Mouse (Mus musculus) stomach, postnatal 0 days (tissue): ENCODE results near the gene Sapcd1. TPM values are rescaled to one million over a fixed set of nuclear protein-coding genes. Genes with fewer than 3 reads are reported as not detected.

Source experiments
- ATAC-seq: fragments of 200-750 bp; cut with Nextera tagmentation; 2 replicates; pipeline ENCODE4 v1.8.0; 2017; ENCODE audit not compliant: low FRiP score, low TSS enrichment
- DNase-seq: peaks from one replicate; pipeline ENCODE4 v3.0.0-alpha.2; 2016; ENCODE audit warnings: low spot score
- H3K27ac ChIP-seq: fragments of 300-500 bp; sonication (generic); replicated peaks from 2 replicates; pipeline ENCODE4 v1.5.1; 2014; ENCODE audit warnings: mild to moderate bottlenecking, control low read depth
- H3K27me3 ChIP-seq: fragments of 300-500 bp; sonication (generic); 2 replicates; pipeline ENCODE4 v1.6.1; 2014; ENCODE audit warnings: low read length; ENCODE audit not compliant: control insufficient read depth, insufficient read depth
- H3K36me3 ChIP-seq: fragments of 300-500 bp; sonication (generic); 2 replicates; pipeline ENCODE4 v1.6.1; 2014; ENCODE audit warnings: low read length, mixed read lengths; ENCODE audit not compliant: control insufficient read depth, insufficient read depth
- H3K4me1 ChIP-seq: fragments of 300-500 bp; sonication (generic); replicated peaks from 2 replicates; pipeline ENCODE4 v1.6.1; 2014; ENCODE audit warnings: antibody characterized with exemption; ENCODE audit not compliant: control insufficient read depth, insufficient read depth
- H3K4me2 ChIP-seq: fragments of 300-500 bp; sonication (generic); replicated peaks from 2 replicates; pipeline ENCODE4 v1.6.1; 2014; ENCODE audit warnings: low read depth, mild to moderate bottlenecking, control low read depth, moderate library complexity
- H3K4me3 ChIP-seq: fragments of 300-500 bp; sonication (generic); 2 replicates; pipeline ENCODE4 v1.5.1; 2014; ENCODE audit warnings: low read depth, low read length, control low read depth
- H3K9ac ChIP-seq: fragments of 300-500 bp; sonication (generic); 2 replicates; pipeline ENCODE4 v1.6.1; 2014; ENCODE audit warnings: mild to moderate bottlenecking, low read length, control low read depth, mixed read lengths
- H3K9me3 ChIP-seq: fragments of 300-500 bp; sonication (generic); 2 replicates; pipeline ENCODE4 v1.6.1; 2016; ENCODE audit warnings: low read length; ENCODE audit not compliant: control insufficient read depth
- CTCF ChIP-seq: IDR thresholded peaks from 2 replicates; pipeline ENCODE4 v1.5.1; 2016; ENCODE audit warnings: antibody characterized with exemption, low read depth, mild to moderate bottlenecking, moderate library complexity
- EP300 ChIP-seq: optimal IDR thresholded peaks from 2 replicates; pipeline ENCODE3; 2016; ENCODE audit warnings: antibody characterized with exemption
- WGBS: fragments of 180-500 bp; shearing (Covaris S2); extraction: QIAGEN DNeasy Blood & Tissue Kit; methylation state at CpG from one replicate; pipeline ENCODE4 v1.1.7; 2014; 5-methylcytosine and 5-hydroxymethylcytosine counted together
- polyA plus RNA-seq: library from polyadenylated mRNA; unstranded; fragments of >200 nt; fragmentation: Nextera tagmentation; extraction: Ambion mirVana; gene quantifications from 2 replicates; pipeline ENCODE4 v1.2.1, GENCODE M21; 2015

The Sapcd1 gene
- polyA plus RNA-seq, 1 experiment from 2014 or later: 8.0 TPM

GRCm38 (mm10) chr17:35022541-35023060, 5.2 kb downstream of the Sapcd1 start:
- WGBS: 95% methylated on average over 8 of the region's 8 CpGs

GRCm38 (mm10) chr17:35021842-35022477, 5.9 kb downstream of the Sapcd1 start:
- H3K4me2 ChIP-seq: no peak overlapping the region
- WGBS: 29% methylated on average over 6 of the region's 6 CpGs
- no peaks in the 10 kb centered on the region for H3K4me1 ChIP-seq
- H3K9me3 ChIP-seq: no peaks in the 10 kb centered on the region
- DNase-seq (no peak), ATAC-seq (peak; percentile 6; the same call in 1 of the 2 replicates)
- TF ChIP-seq CTCF (peak; percentile 31; the same call in 1 of the 2 replicates), EP300 (no peak)
- no peak overlapping the region for H3K4me3 ChIP-seq
- H3K27me3 ChIP-seq: no peaks in the 10 kb centered on the region
- H3K36me3 ChIP-seq: no peaks in the 10 kb centered on the region
- no peak overlapping the region for H3K9ac ChIP-seq
- peak overlapping the region; percentile 56; the same call in 1 of the 2 replicates for H3K27ac ChIP-seq

More at GRCm38 (mm10) chr17:35022541-35023060, 5.2 kb downstream of the Sapcd1 start:
- Histone ChIP-seq H3K36me3 (no peaks in the 10 kb centered on the region), H3K4me1 (no peaks in the 10 kb centered on the region; the same call in 1 of the 2 replicates), H3K4me2 (no peak overlapping the region), H3K27me3 (no peaks in the 10 kb centered on the region), H3K27ac (no peak overlapping the region), H3K4me3 (no peak overlapping the region), H3K9me3 (no peaks in the 10 kb centered on the region), H3K9ac (no peak overlapping the region)
- DNase-seq (no peak), ATAC-seq (no peak)
- no peak for TF ChIP-seq CTCF
- TF ChIP-seq EP300: no peak

GRCm38 (mm10) chr17:35021163-35021808, 6.5 kb downstream of the Sapcd1 start:
- TF ChIP-seq EP300: no peak
- TF ChIP-seq CTCF: peak; percentile 99
- DNase-seq: peak; percentile 89
- H3K36me3 ChIP-seq: no peaks in the 10 kb centered on the region
- peak; percentile 21 for ATAC-seq
- no peaks in the 10 kb centered on the region for H3K27me3 ChIP-seq
- 12% methylated on average over 17 of the region's 17 CpGs for WGBS
- no peak overlapping the region for H3K9ac ChIP-seq
- no peaks in the 10 kb centered on the region for H3K4me1 ChIP-seq
- 0 out of 2 replicates have a peak overlapping the region, but pooled peaks have one; percentile 6 for H3K4me2 ChIP-seq
- no peak overlapping the region for H3K27ac ChIP-seq
- H3K4me3 ChIP-seq: no peak overlapping the region
- no peaks in the 10 kb centered on the region for H3K9me3 ChIP-seq

- Histone ChIP-seq H3K27ac (no peak overlapping the region), H3K9ac (no peak overlapping the region), H3K4me3 (no peak overlapping the region), H3K4me1 (no peaks in the 10 kb centered on the region), H3K9me3 (no peaks in the 10 kb centered on the region), H3K4me2 (no peak overlapping the region), H3K27me3 (no peaks in the 10 kb centered on the region), H3K36me3 (peaks cover under 1% of the 10 kb centered on the region; the same call in 1 of the 2 replicates)
- DNase-seq (no peak), ATAC-seq (no peak)
- TF ChIP-seq CTCF (no peak), EP300 (no peak)
- WGBS: 82% methylated on average over 8 of the region's 8 CpGs
Observed at GRCm38 (mm10) chr17:35020551-35020950, 7.3 kb downstream of the Sapcd1 start.

- H3K9me3 ChIP-seq: no peaks in the 10 kb centered on the region
- DNase-seq (no peak), ATAC-seq (no peak)
- H3K27ac ChIP-seq: no peak overlapping the region
- 87% methylated on average over 11 of the region's 11 CpGs for WGBS
- H3K36me3 ChIP-seq: peaks cover 6% of the 10 kb centered on the region; the same call in 1 of the 2 replicates
- no peaks in the 10 kb centered on the region for H3K27me3 ChIP-seq
- no peak for TF ChIP-seq CTCF
- H3K4me1 ChIP-seq: no peaks in the 10 kb centered on the region
- no peak overlapping the region for H3K9ac ChIP-seq
- no peak overlapping the region for H3K4me3 ChIP-seq
- no peak overlapping the region for H3K4me2 ChIP-seq
Observed at GRCm38 (mm10) chr17:35019894-35020293, 7.9 kb downstream of the Sapcd1 start.

GRCm38 (mm10) chr17:35018171-35018570, 9.6 kb downstream of the Sapcd1 start:
- H3K36me3 ChIP-seq: peaks cover 20% of the 10 kb centered on the region
- WGBS: 62% methylated on average over 3 of the region's 3 CpGs
- TF ChIP-seq EP300 (no peak), CTCF (no peak)
- no peak overlapping the region for H3K9ac ChIP-seq
- H3K4me3 ChIP-seq: no peak overlapping the region
- no peak overlapping the region for H3K4me2 ChIP-seq
- ATAC-seq (no peak), DNase-seq (peak; percentile 48)
- H3K9me3 ChIP-seq: no peaks in the 10 kb centered on the region
- no peak overlapping the region for H3K27ac ChIP-seq
- no peaks in the 10 kb centered on the region for H3K27me3 ChIP-seq
- H3K4me1 ChIP-seq: no peaks in the 10 kb centered on the region
